12 mouse cellular contexts compared by ENCODE assay signal in genomic region chr13:59227523-59228058, GRCm38 (mm10).
"Had no signal": no experiment of that assay in that cellular context is flagged by ENCODE, and none has a peak within 500 bp of the region (broad histone marks: within the 10 kb centered on the region; RNA-seq: fewer than 3 reads in every experiment).

No protein-coding gene starts in this region.

- H3K4me3 ChIP-seq: layer of hippocampus, adult 2 months; limb, embryonic 12.5 days; liver, embryonic 13.5 days; megakaryocyte, embryonic 14.5 days; midbrain, embryonic 15.5 days; neural tube, embryonic 12.5 days had no signal

- H3K4me2 ChIP-seq: limb, embryonic 12.5 days; liver, embryonic 13.5 days; midbrain, embryonic 11.5 days; midbrain, embryonic 15.5 days; neural tube, embryonic 12.5 days had no signal

- H3K27ac ChIP-seq: layer of hippocampus, adult 2 months; limb, embryonic 12.5 days; liver, embryonic 13.5 days; macrophage; midbrain, embryonic 15.5 days; neural tube, embryonic 12.5 days had no signal

- ATAC-seq: midbrain, embryonic 15.5 days had no signal

- H3K9me3 ChIP-seq: limb, embryonic 12.5 days; liver, embryonic 13.5 days; midbrain, embryonic 15.5 days; neural tube, embryonic 12.5 days had no signal

- H3K27me3 ChIP-seq: limb, embryonic 12.5 days; liver, embryonic 13.5 days; megakaryocyte, embryonic 14.5 days; midbrain, embryonic 15.5 days; neural tube, embryonic 12.5 days had no signal

- H3K4me1 ChIP-seq: liver, embryonic 13.5 days; megakaryocyte, embryonic 14.5 days; midbrain, embryonic 15.5 days; neural tube, embryonic 12.5 days had no signal

- H3K9ac ChIP-seq: limb, embryonic 12.5 days; liver, embryonic 13.5 days; liver, postnatal 0 days; midbrain, embryonic 15.5 days; neural tube, embryonic 12.5 days had no signal

- DNase-seq: liver; liver, embryonic 13.5 days; thymus, adult 2 months; thymus, postnatal 25 days had no signal

- H3K36me3 ChIP-seq: limb, embryonic 12.5 days; liver, embryonic 13.5 days; midbrain, embryonic 15.5 days; neural tube, embryonic 12.5 days had no signal
